Mouse (Mus musculus) stomach, postnatal 0 days (tissue): ENCODE data around the gene Zdhhc19.

Source experiments
- CTCF ChIP-seq: IDR thresholded peaks from 2 replicates; pipeline ENCODE4 v1.5.1; 2016; ENCODE audit warnings: antibody characterized with exemption, low read depth, mild to moderate bottlenecking, moderate library complexity
- EP300 ChIP-seq: optimal IDR thresholded peaks from 2 replicates; pipeline ENCODE3; 2016; ENCODE audit warnings: antibody characterized with exemption

DNA sequence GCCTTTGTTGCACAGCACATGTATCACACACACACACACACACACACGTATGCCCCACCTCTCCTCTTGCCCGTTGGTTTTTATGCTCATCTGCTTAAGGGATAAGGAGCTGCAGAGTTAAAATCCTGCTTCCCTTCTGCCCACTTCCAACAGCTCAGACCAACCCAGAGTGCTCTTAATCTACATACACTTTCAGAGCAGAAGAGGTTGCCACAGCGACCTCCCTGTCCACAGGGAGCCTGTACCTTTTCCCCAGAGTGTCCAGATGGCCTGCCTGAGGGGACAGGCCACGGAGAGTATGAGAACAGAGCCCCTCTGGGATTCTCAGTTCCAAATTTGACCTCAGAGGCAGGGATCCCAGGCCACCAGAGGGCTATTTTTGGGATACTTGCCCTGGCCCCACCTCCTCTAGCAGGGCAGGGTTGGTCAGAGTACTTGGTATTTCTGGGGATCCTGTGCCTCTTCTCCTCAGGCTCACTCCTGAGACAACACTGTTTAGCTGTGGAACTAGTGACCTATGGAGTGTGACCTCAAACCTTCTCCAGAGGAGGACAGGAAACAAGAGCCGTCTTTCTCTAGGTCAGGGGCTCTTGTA, 39.2 kb downstream of the Zdhhc19 start:
- no peak for TF ChIP-seq CTCF
- no peak for TF ChIP-seq EP300
